Mouse (Mus musculus) hindbrain, embryonic 13.5 days (tissue): Measurements from ENCODE around the gene Osbpl3. TPM values are rescaled to one million over a fixed set of nuclear protein-coding genes. Genes with fewer than 3 reads are reported as not detected.

Experiments
- ATAC-seq: fragments of 200-750 bp; cut with Nextera tagmentation; 2 replicates; pipeline ENCODE4 v1.8.0; 2017; ENCODE audit warnings: moderate TSS enrichment; ENCODE audit not compliant: low FRiP score
- H3K27ac ChIP-seq: fragments of 300-500 bp; sonication (generic); 2 replicates; pipeline ENCODE4 v1.5.1; 2015; ENCODE audit warnings: inconsistent platforms, mild to moderate bottlenecking, moderate library complexity
- H3K27me3 ChIP-seq: fragments of 300-500 bp; sonication (generic); 2 replicates; pipeline ENCODE4 v1.6.1; 2015; ENCODE audit warnings: mild to moderate bottlenecking, inconsistent platforms
- H3K36me3 ChIP-seq: fragments of 300-500 bp; sonication (generic); 2 replicates; pipeline ENCODE4 v1.6.1; 2015; ENCODE audit warnings: mild to moderate bottlenecking, inconsistent platforms
- H3K4me1 ChIP-seq: fragments of 300-500 bp; sonication (generic); replicated peaks from 2 replicates; pipeline ENCODE4 v1.6.1; 2015; ENCODE audit warnings: inconsistent platforms
- H3K4me2 ChIP-seq: fragments of 300-500 bp; sonication (generic); 2 replicates; pipeline ENCODE4 v1.6.1; 2015; ENCODE audit warnings: inconsistent platforms, mild to moderate bottlenecking, moderate library complexity
- H3K4me3 ChIP-seq: fragments of 300-500 bp; sonication (generic); 2 replicates; pipeline ENCODE4 v1.5.1; 2015; ENCODE audit warnings: mild to moderate bottlenecking, inconsistent platforms
- H3K9ac ChIP-seq: fragments of 300-500 bp; sonication (generic); 2 replicates; pipeline ENCODE4 v1.6.1; 2015; ENCODE audit warnings: mild to moderate bottlenecking, inconsistent platforms
- H3K9me3 ChIP-seq: fragments of 300-500 bp; sonication (generic); 2 replicates; pipeline ENCODE4 v1.6.1; 2016; ENCODE audit warnings: inconsistent platforms
- WGBS: fragments of 180-500 bp; shearing (Covaris S2); methylation state at CpG from one replicate; pipeline ENCODE4 v1.1.7; 2015; 5-methylcytosine and 5-hydroxymethylcytosine counted together
- polyA plus RNA-seq: library from polyadenylated mRNA; unstranded; fragments of >200 nt; fragmentation: Nextera tagmentation; extraction: Ambion mirVana; gene quantifications from 2 replicates; pipeline ENCODE4 v1.2.1, GENCODE M21; 2015

Gene Osbpl3
- polyA plus RNA-seq, 1 experiment from 2014 or later, result 4.8 TPM

DNA sequence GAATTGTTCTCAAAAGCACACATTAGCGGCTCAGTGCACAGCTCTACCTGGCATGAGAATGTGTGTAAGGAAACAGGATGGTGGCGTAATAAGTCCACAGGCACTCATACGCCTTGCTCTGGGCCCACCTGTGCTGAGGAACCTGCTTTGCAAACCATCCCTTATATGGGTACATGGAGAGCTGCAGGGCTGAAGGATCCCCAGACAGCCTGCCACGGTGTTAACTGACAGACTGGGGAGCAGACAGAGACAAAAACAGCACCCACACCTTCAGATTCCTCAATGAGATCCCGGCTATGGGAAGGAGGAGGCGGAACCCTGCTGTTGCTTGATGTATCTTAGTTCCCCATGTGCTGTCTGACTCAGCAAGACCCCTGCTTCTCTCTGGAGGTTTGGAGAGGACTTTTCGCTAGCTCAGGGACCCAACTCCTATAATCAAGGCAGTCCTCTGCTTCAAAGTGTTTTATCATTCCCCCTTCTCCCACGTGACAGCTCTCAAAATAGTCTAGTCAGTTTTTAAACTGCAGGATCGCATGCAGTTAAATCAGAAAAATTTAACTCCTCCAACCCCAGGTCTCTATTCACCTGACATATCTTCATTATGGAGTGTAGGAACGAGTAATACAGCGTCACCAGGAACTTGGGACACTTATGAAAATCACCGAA is 141.5 kb downstream of the Osbpl3 start:
- Histone ChIP-seq H3K4me2 (no peak overlapping the region), H3K27ac (no peak overlapping the region), H3K4me1 (no peaks in the 10 kb centered on the region; the same call in 1 of the 2 replicates), H3K36me3 (no peaks in the 10 kb centered on the region), H3K9ac (no peak overlapping the region), H3K4me3 (no peak overlapping the region), H3K9me3 (no peaks in the 10 kb centered on the region), H3K27me3 (no peaks in the 10 kb centered on the region)
- no peak for ATAC-seq
- WGBS, result 74% methylated on average over 12 of the region's 12 CpGs

DNA sequence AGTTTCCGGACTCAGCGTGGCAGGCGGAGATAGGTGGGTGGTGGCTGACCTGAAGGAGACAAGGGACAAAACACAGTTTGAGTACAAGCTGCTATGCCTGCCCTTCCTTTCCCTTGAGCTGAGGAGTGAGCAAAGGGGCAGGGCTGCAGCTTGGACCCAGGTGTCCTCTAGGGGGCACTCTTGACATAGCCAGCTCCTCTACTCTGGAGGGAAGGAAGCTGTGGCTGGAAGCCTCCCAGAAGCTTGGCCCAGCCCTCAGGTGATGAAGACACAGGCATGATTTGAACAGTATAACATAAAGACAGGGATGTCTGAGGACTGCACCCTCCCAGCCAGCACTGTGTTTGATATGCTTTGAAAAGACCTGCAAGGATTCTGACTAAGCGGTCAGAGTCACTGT is 143.4 kb downstream of the Osbpl3 start:
- Histone ChIP-seq H3K27ac (no peak overlapping the region), H3K9me3 (no peaks in the 10 kb centered on the region), H3K4me2 (no peak overlapping the region), H3K36me3 (no peaks in the 10 kb centered on the region), H3K4me3 (no peak overlapping the region), H3K9ac (no peak overlapping the region), H3K27me3 (no peaks in the 10 kb centered on the region), H3K4me1 (no peaks in the 10 kb centered on the region)
- 46% methylated on average over 4 of the region's 4 CpGs for WGBS
- peak; percentile 69 for ATAC-seq

DNA sequence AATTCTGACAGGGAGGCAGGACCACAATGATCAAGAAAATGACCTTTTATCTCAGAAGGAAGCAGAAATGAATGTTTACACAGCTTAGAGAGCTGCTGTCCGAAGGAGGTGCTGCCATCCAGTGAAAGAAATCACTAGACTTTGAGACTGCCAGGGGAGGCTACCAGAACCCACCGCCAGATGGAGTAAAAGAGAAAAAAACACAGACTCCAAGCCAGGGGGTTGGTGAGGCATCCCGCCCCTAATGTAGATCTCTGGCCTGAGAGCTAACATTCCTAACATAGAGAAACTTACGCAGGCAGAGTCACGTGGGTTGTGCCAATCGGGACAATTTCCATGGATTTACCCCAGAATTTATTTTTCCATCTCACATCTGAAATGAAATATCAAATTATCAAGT is 147.0 kb downstream of the Osbpl3 start:
- no peak overlapping the region for H3K4me3 ChIP-seq
- H3K4me2 ChIP-seq, result no peak overlapping the region
- H3K9ac ChIP-seq, result no peak overlapping the region
- H3K9me3 ChIP-seq, result no peaks in the 10 kb centered on the region
- H3K27me3 ChIP-seq, result no peaks in the 10 kb centered on the region
- H3K4me1 ChIP-seq, result no peaks in the 10 kb centered on the region
- H3K27ac ChIP-seq, result no peak overlapping the region
- H3K36me3 ChIP-seq, result no peaks in the 10 kb centered on the region
- no peak for ATAC-seq
- WGBS, result 43% methylated on average over 6 of the region's 6 CpGs

GRCm38 (mm10) chr6:50306625-50307024 is 149.4 kb downstream of the Osbpl3 start:
- H3K4me3 ChIP-seq, result no peak overlapping the region
- 83% methylated on average over 4 of the region's 4 CpGs for WGBS
- H3K4me2 ChIP-seq, result no peak overlapping the region
- H3K9me3 ChIP-seq, result no peaks in the 10 kb centered on the region
- no peak for ATAC-seq
- no peak overlapping the region for H3K9ac ChIP-seq
- H3K36me3 ChIP-seq, result no peaks in the 10 kb centered on the region
- H3K27me3 ChIP-seq, result no peaks in the 10 kb centered on the region
- no peaks in the 10 kb centered on the region for H3K4me1 ChIP-seq
- no peak overlapping the region for H3K27ac ChIP-seq

DNA sequence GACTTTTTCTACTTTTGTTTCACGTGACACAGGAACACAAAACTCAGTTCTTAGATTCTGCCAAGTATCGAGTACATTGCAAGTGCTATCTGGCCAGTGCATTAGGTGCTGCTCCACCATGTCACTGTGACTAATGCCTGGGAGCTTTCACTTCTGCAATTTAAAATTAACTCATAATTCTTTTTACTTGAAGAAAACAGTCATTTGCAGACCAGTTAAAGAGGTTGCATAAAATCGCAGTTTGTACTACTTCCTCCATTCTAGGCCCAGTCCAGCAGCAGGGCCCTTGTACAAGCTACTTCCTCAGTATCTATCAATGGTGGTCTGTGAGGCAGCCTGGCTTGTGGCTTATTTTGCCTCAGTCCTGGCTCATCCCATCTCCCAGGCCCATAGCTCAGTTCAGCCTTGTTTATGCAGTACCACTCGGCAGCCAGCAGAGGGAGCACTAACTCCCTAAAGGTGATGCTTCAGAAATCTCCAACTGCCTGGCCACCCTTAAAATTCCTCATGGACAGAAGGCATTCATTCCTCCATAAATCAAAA is 151.0 kb downstream of the Osbpl3 start:
- no peak overlapping the region for H3K27ac ChIP-seq
- H3K4me2 ChIP-seq, result no peak overlapping the region
- H3K4me1 ChIP-seq, result peaks cover 3% of the 10 kb centered on the region; the same call in 1 of the 2 replicates
- H3K4me3 ChIP-seq, result no peak overlapping the region
- no peaks in the 10 kb centered on the region for H3K9me3 ChIP-seq
- WGBS, result 63% methylated on average over 4 of the region's 4 CpGs
- H3K9ac ChIP-seq, result no peak overlapping the region
- no peak for ATAC-seq
- no peaks in the 10 kb centered on the region for H3K36me3 ChIP-seq
- no peaks in the 10 kb centered on the region for H3K27me3 ChIP-seq

GRCm38 (mm10) chr6:50301121-50301520 is 154.9 kb downstream of the Osbpl3 start:
- Histone ChIP-seq H3K9ac (no peak overlapping the region), H3K4me1 (peaks cover 3% of the 10 kb centered on the region; the same call in 1 of the 2 replicates), H3K9me3 (no peaks in the 10 kb centered on the region), H3K4me3 (no peak overlapping the region), H3K4me2 (no peak overlapping the region), H3K27me3 (no peaks in the 10 kb centered on the region), H3K36me3 (no peaks in the 10 kb centered on the region), H3K27ac (no peak overlapping the region)
- 68% methylated on average over 7 of the region's 7 CpGs for WGBS
- ATAC-seq, result no peak

GRCm38 (mm10) chr6:50300622-50301021 is 155.4 kb downstream of the Osbpl3 start:
- H3K27me3 ChIP-seq, result no peaks in the 10 kb centered on the region
- no peak overlapping the region for H3K9ac ChIP-seq
- H3K9me3 ChIP-seq, result no peaks in the 10 kb centered on the region
- no peak for ATAC-seq
- peaks cover 3% of the 10 kb centered on the region; the same call in 1 of the 2 replicates for H3K4me1 ChIP-seq
- H3K27ac ChIP-seq, result no peak overlapping the region
- H3K4me3 ChIP-seq, result no peak overlapping the region
- 55% methylated on average over 6 of the region's 6 CpGs for WGBS
- no peak overlapping the region for H3K4me2 ChIP-seq
- no peaks in the 10 kb centered on the region for H3K36me3 ChIP-seq

- no peak for ATAC-seq
- no peaks in the 10 kb centered on the region for H3K9me3 ChIP-seq
- 83% methylated on average over 7 of the region's 7 CpGs for WGBS
- no peak overlapping the region for H3K27ac ChIP-seq
- no peak overlapping the region for H3K9ac ChIP-seq
- H3K4me3 ChIP-seq, result no peak overlapping the region
- peaks cover 3% of the 10 kb centered on the region; the same call in 1 of the 2 replicates for H3K4me1 ChIP-seq
- H3K27me3 ChIP-seq, result no peaks in the 10 kb centered on the region
- no peak overlapping the region for H3K4me2 ChIP-seq
- H3K36me3 ChIP-seq, result no peaks in the 10 kb centered on the region
These were observed 156.9 kb downstream of the Osbpl3 start for GRCm38 (mm10) chr6:50299071-50299470.

GRCm38 (mm10) chr6:50297671-50298070 is 158.3 kb downstream of the Osbpl3 start:
- no peak for ATAC-seq
- 94% methylated on average over 9 of the region's 9 CpGs for WGBS
- Histone ChIP-seq H3K36me3 (no peaks in the 10 kb centered on the region), H3K9me3 (no peaks in the 10 kb centered on the region), H3K27me3 (no peaks in the 10 kb centered on the region), H3K4me3 (no peak overlapping the region), H3K27ac (no peak overlapping the region), H3K4me2 (no peak overlapping the region), H3K9ac (no peak overlapping the region), H3K4me1 (peaks cover 3% of the 10 kb centered on the region; the same call in 1 of the 2 replicates)

DNA sequence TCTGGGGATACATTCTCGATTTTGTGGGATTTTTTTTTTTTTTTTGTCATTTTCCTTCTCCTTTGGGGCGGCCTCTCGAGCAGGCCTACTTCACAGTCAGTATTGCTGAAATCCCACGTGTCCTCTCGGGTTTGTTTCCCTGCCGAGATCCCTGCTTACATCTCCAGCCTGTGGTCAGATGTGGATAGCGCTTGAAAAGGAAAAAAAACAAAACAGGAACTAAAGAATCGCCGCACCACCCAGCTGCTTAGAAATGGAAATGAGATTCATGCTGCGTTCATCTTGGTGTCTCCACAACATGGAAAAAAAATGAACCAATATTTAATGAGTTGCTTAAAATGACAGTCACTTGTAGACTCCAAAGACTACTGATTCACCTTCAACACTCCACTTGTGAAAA is 160.9 kb downstream of the Osbpl3 start:
- H3K9me3 ChIP-seq, result no peaks in the 10 kb centered on the region
- no peak overlapping the region for H3K27ac ChIP-seq
- no peaks in the 10 kb centered on the region for H3K27me3 ChIP-seq
- no peak overlapping the region for H3K9ac ChIP-seq
- ATAC-seq, result no peak
- H3K36me3 ChIP-seq, result no peaks in the 10 kb centered on the region
- WGBS, result 65% methylated on average over 10 of the region's 10 CpGs
- H3K4me2 ChIP-seq, result no peak overlapping the region
- no peak overlapping the region for H3K4me3 ChIP-seq
- no peaks in the 10 kb centered on the region for H3K4me1 ChIP-seq

- peak; percentile 66 for ATAC-seq
- no peaks in the 10 kb centered on the region for H3K36me3 ChIP-seq
- no peak overlapping the region for H3K4me2 ChIP-seq
- H3K9ac ChIP-seq, result no peak overlapping the region
- H3K27me3 ChIP-seq, result no peaks in the 10 kb centered on the region
- no peaks in the 10 kb centered on the region for H3K4me1 ChIP-seq
- H3K9me3 ChIP-seq, result no peaks in the 10 kb centered on the region
- no peak overlapping the region for H3K27ac ChIP-seq
- no peak overlapping the region for H3K4me3 ChIP-seq
- WGBS, result 37% methylated on average over 1 of the region's 1 CpGs
These were observed 161.9 kb downstream of the Osbpl3 start for GRCm38 (mm10) chr6:50294128-50294527.

DNA sequence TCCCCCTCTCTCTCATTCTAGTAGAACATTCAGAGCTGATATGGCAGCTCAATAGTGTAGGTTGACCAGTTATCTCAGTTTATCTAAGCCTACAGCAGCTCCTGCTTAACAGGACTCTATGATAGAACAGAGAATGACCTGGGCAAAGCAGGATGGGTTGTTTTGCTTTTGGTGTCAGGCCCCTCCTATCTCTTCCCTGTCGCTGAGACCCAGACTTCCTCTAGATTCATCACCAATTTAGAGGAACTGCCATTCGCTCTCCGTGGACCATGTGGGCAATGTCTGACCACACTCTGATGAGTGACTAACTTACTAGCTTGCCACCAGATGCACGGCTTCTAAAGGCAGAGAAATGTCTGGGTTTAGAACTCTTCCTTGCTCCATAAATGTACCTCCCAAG is 164.4 kb downstream of the Osbpl3 start:
- Histone ChIP-seq H3K27ac (no peak overlapping the region), H3K27me3 (no peaks in the 10 kb centered on the region), H3K9ac (no peak overlapping the region), H3K4me3 (no peak overlapping the region), H3K36me3 (no peaks in the 10 kb centered on the region), H3K4me2 (no peak overlapping the region), H3K9me3 (no peaks in the 10 kb centered on the region), H3K4me1 (no peaks in the 10 kb centered on the region)
- 92% methylated on average over 4 of the region's 4 CpGs for WGBS
- no peak for ATAC-seq

- H3K27ac ChIP-seq, result no peak overlapping the region
- H3K9me3 ChIP-seq, result no peaks in the 10 kb centered on the region
- no peak overlapping the region for H3K9ac ChIP-seq
- no peaks in the 10 kb centered on the region for H3K27me3 ChIP-seq
- H3K4me3 ChIP-seq, result no peak overlapping the region
- no peaks in the 10 kb centered on the region for H3K36me3 ChIP-seq
- ATAC-seq, result no peak
- H3K4me1 ChIP-seq, result no peaks in the 10 kb centered on the region
- H3K4me2 ChIP-seq, result no peak overlapping the region
- WGBS, result 94% methylated on average over 3 of the region's 3 CpGs
These were observed 169.1 kb downstream of the Osbpl3 start for GRCm38 (mm10) chr6:50286881-50287280.
